Mouse (Mus musculus) neural tube, embryonic 15.5 days (tissue): ENCODE results near the gene Tmem116. TPM values are rescaled to one million over a fixed set of nuclear protein-coding genes. Genes with fewer than 3 reads are reported as not detected.

Source experiments
- ATAC-seq: fragments of 200-750 bp; cut with Nextera tagmentation; 2 replicates; pipeline ENCODE4 v1.8.0; 2017; ENCODE audit warnings: mild to moderate bottlenecking, moderate TSS enrichment, moderate library complexity; ENCODE audit not compliant: low FRiP score
- H3K27ac ChIP-seq: fragments of 300-500 bp; sonication (generic); replicated peaks from 2 replicates; pipeline ENCODE4 v1.5.1; 2015; ENCODE audit warnings: mild to moderate bottlenecking, inconsistent platforms
- H3K27me3 ChIP-seq: fragments of 300-500 bp; sonication (generic); replicated peaks from 2 replicates; pipeline ENCODE4 v1.6.1; 2015; ENCODE audit warnings: inconsistent platforms
- H3K36me3 ChIP-seq: fragments of 300-500 bp; sonication (generic); 2 replicates; pipeline ENCODE4 v1.6.1; 2015; ENCODE audit warnings: inconsistent platforms
- H3K4me1 ChIP-seq: fragments of 300-500 bp; sonication (generic); 2 replicates; pipeline ENCODE4 v1.6.1; 2015; ENCODE audit warnings: inconsistent platforms
- H3K4me2 ChIP-seq: fragments of 300-500 bp; sonication (generic); 2 replicates; pipeline ENCODE4 v1.6.1; 2015; ENCODE audit warnings: inconsistent platforms, mild to moderate bottlenecking, moderate library complexity
- H3K4me3 ChIP-seq: fragments of 300-500 bp; sonication (generic); replicated peaks from 2 replicates; pipeline ENCODE4 v1.5.1; 2015; ENCODE audit warnings: mild to moderate bottlenecking, inconsistent platforms
- H3K9ac ChIP-seq: fragments of 300-500 bp; sonication (generic); replicated peaks from 2 replicates; pipeline ENCODE4 v1.6.1; 2015; ENCODE audit warnings: mild to moderate bottlenecking, inconsistent platforms
- H3K9me3 ChIP-seq: fragments of 300-500 bp; sonication (generic); replicated peaks from 2 replicates; pipeline ENCODE4 v1.6.1; 2016; ENCODE audit warnings: inconsistent platforms
- WGBS: fragments of 180-500 bp; shearing (Covaris S2); methylation state at CpG from one replicate; pipeline ENCODE4 v1.1.7; 2015; ENCODE audit warnings: mixed read lengths; 5-methylcytosine and 5-hydroxymethylcytosine counted together
- polyA plus RNA-seq: library from polyadenylated mRNA; unstranded; fragments of >200 nt; fragmentation: Nextera tagmentation; extraction: Ambion mirVana; gene quantifications from 2 replicates; pipeline ENCODE4 v1.2.1, GENCODE M21; 2015

Gene Tmem116
- polyA plus RNA-seq, result 1.8 TPM in 2 replicates

- peak within 1 kb of the TSS; percentile 91 for H3K4me3 ChIP-seq
- peaks cover 38% of the 10 kb centered on the region for H3K4me1 ChIP-seq
- peak within 1 kb of the TSS; percentile 98 for H3K9ac ChIP-seq
- peak within 1 kb of the TSS; percentile 98 for H3K27ac ChIP-seq
- peak; percentile 43 for ATAC-seq
- H3K9me3 ChIP-seq, result no peaks in the 10 kb centered on the region
- H3K4me2 ChIP-seq, result peak within 1 kb of the TSS; percentile 81
- H3K27me3 ChIP-seq, result no peaks in the 10 kb centered on the region
- peaks cover 32% of the 10 kb centered on the region for H3K36me3 ChIP-seq
- WGBS, result under 1% methylated on average over 17 of the region's 17 CpGs
These were observed at the start of gene Tmem116 for GRCm38 (mm10) chr5:121451644-121452025. Tmem116 (plus strand) TSS chr5:121451893.

- no peaks in the 10 kb centered on the region for H3K27me3 ChIP-seq
- no peak overlapping the region for H3K4me2 ChIP-seq
- no peak for ATAC-seq
- 0 out of 2 replicates have a peak, but pooled peaks cover 2% of the 10 kb centered on the region for H3K4me1 ChIP-seq
- H3K27ac ChIP-seq, result no peak overlapping the region
- no peak overlapping the region for H3K9ac ChIP-seq
- H3K36me3 ChIP-seq, result peaks cover 52% of the 10 kb centered on the region
- no peaks in the 10 kb centered on the region for H3K9me3 ChIP-seq
- 95% methylated on average over 8 of the region's 8 CpGs for WGBS
- no peak overlapping the region for H3K4me3 ChIP-seq
These were observed 43.8 kb upstream of the Tmem116 start for GRCm38 (mm10) chr5:121407856-121408255.

- Histone ChIP-seq H3K27ac (no peak overlapping the region), H3K36me3 (peaks cover 79% of the 10 kb centered on the region), H3K27me3 (no peaks in the 10 kb centered on the region), H3K9me3 (no peaks in the 10 kb centered on the region), H3K9ac (no peak overlapping the region), H3K4me1 (no peaks in the 10 kb centered on the region), H3K4me3 (no peak overlapping the region), H3K4me2 (no peak overlapping the region)
- 95% methylated on average over 4 of the region's 4 CpGs for WGBS
- no peak for ATAC-seq
These were observed 40.7 kb upstream of the Tmem116 start for GRCm38 (mm10) chr5:121410975-121411374.

- no peak for ATAC-seq
- Histone ChIP-seq H3K27ac (no peak overlapping the region), H3K4me3 (no peak overlapping the region), H3K9me3 (no peaks in the 10 kb centered on the region), H3K27me3 (no peaks in the 10 kb centered on the region), H3K36me3 (peaks cover 97% of the 10 kb centered on the region), H3K4me1 (no peaks in the 10 kb centered on the region), H3K9ac (no peak overlapping the region), H3K4me2 (no peak overlapping the region)
- 93% methylated on average over 9 of the region's 9 CpGs for WGBS
These were observed 31.0 kb upstream of the Tmem116 start for GRCm38 (mm10) chr5:121420721-121421120.

GRCm38 (mm10) chr5:121422787-121423186 is 28.9 kb upstream of the Tmem116 start:
- 92% methylated on average over 6 of the region's 6 CpGs for WGBS
- no peak for ATAC-seq
- no peaks in the 10 kb centered on the region for H3K27me3 ChIP-seq

GRCm38 (mm10) chr5:121423297-121423696 is 28.4 kb upstream of the Tmem116 start:
- Histone ChIP-seq H3K27ac (no peak overlapping the region), H3K9me3 (no peaks in the 10 kb centered on the region), H3K4me2 (no peak overlapping the region), H3K4me1 (no peaks in the 10 kb centered on the region), H3K27me3 (no peaks in the 10 kb centered on the region), H3K9ac (no peak overlapping the region), H3K4me3 (no peak overlapping the region), H3K36me3 (peaks cover 97% of the 10 kb centered on the region)
- no peak for ATAC-seq
- 91% methylated on average over 10 of the region's 10 CpGs for WGBS

More at GRCm38 (mm10) chr5:121422787-121423186, 28.9 kb upstream of the Tmem116 start:
- H3K4me3 ChIP-seq, result no peak overlapping the region
- no peaks in the 10 kb centered on the region for H3K4me1 ChIP-seq
- H3K9me3 ChIP-seq, result no peaks in the 10 kb centered on the region
- peaks cover 97% of the 10 kb centered on the region for H3K36me3 ChIP-seq
- H3K9ac ChIP-seq, result no peak overlapping the region
- no peak overlapping the region for H3K4me2 ChIP-seq
- no peak overlapping the region for H3K27ac ChIP-seq

GRCm38 (mm10) chr5:121428954-121429353 is 22.7 kb upstream of the Tmem116 start:
- Histone ChIP-seq H3K27me3 (no peaks in the 10 kb centered on the region), H3K4me1 (no peaks in the 10 kb centered on the region), H3K36me3 (peaks cover 98% of the 10 kb centered on the region), H3K27ac (no peak overlapping the region), H3K9me3 (no peaks in the 10 kb centered on the region), H3K4me3 (no peak overlapping the region), H3K4me2 (no peak overlapping the region), H3K9ac (no peak overlapping the region)
- ATAC-seq, result no peak
- 82% methylated on average over 3 of the region's 3 CpGs for WGBS

GRCm38 (mm10) chr5:121438131-121438530 is 13.6 kb upstream of the Tmem116 start:
- WGBS, result 87% methylated on average over 5 of the region's 5 CpGs
- Histone ChIP-seq H3K36me3 (peaks cover 84% of the 10 kb centered on the region), H3K9me3 (no peaks in the 10 kb centered on the region), H3K9ac (no peak overlapping the region), H3K27ac (no peak overlapping the region), H3K4me1 (no peaks in the 10 kb centered on the region), H3K4me3 (no peak overlapping the region), H3K27me3 (no peaks in the 10 kb centered on the region), H3K4me2 (no peak overlapping the region)
- ATAC-seq, result no peak

- peaks cover 84% of the 10 kb centered on the region for H3K36me3 ChIP-seq
- no peak overlapping the region for H3K4me3 ChIP-seq
- no peaks in the 10 kb centered on the region for H3K27me3 ChIP-seq
- no peaks in the 10 kb centered on the region for H3K4me1 ChIP-seq
- no peak overlapping the region for H3K4me2 ChIP-seq
- H3K9me3 ChIP-seq, result no peaks in the 10 kb centered on the region
- no peak for ATAC-seq
- 94% methylated on average over 11 of the region's 11 CpGs for WGBS
- no peak overlapping the region for H3K27ac ChIP-seq
- H3K9ac ChIP-seq, result no peak overlapping the region
These were observed 12.9 kb upstream of the Tmem116 start for GRCm38 (mm10) chr5:121438756-121439155.

- Histone ChIP-seq H3K9ac (no peak overlapping the region), H3K4me2 (no peak overlapping the region), H3K27ac (no peak overlapping the region), H3K4me1 (no peaks in the 10 kb centered on the region), H3K4me3 (no peak overlapping the region), H3K9me3 (no peaks in the 10 kb centered on the region), H3K36me3 (peaks cover 82% of the 10 kb centered on the region), H3K27me3 (no peaks in the 10 kb centered on the region)
- ATAC-seq, result no peak
- 92% methylated on average over 3 of the region's 3 CpGs for WGBS
These were observed 8.1 kb upstream of the Tmem116 start for GRCm38 (mm10) chr5:121443548-121443947.

- H3K36me3 ChIP-seq, result peaks cover 82% of the 10 kb centered on the region
- no peaks in the 10 kb centered on the region for H3K9me3 ChIP-seq
- no peak overlapping the region for H3K4me3 ChIP-seq
- peaks cover 6% of the 10 kb centered on the region; the same call in 1 of the 2 replicates for H3K4me1 ChIP-seq
- no peak overlapping the region for H3K9ac ChIP-seq
- H3K27ac ChIP-seq, result no peak overlapping the region
- H3K4me2 ChIP-seq, result no peak overlapping the region
- no peaks in the 10 kb centered on the region for H3K27me3 ChIP-seq
- 95% methylated on average over 5 of the region's 5 CpGs for WGBS
- ATAC-seq, result no peak
These were observed 6.8 kb upstream of the Tmem116 start for GRCm38 (mm10) chr5:121444870-121445269.

- no peak overlapping the region for H3K27ac ChIP-seq
- no peak overlapping the region for H3K4me2 ChIP-seq
- no peak overlapping the region for H3K9ac ChIP-seq
- no peaks in the 10 kb centered on the region for H3K9me3 ChIP-seq
- peaks cover 29% of the 10 kb centered on the region for H3K4me1 ChIP-seq
- H3K36me3 ChIP-seq, result peaks cover 61% of the 10 kb centered on the region
- 99% methylated on average over 3 of the region's 3 CpGs for WGBS
- H3K4me3 ChIP-seq, result no peak overlapping the region
- no peaks in the 10 kb centered on the region for H3K27me3 ChIP-seq
- ATAC-seq, result no peak
These were observed 3.2 kb upstream of the Tmem116 start for GRCm38 (mm10) chr5:121448450-121448849.

- Histone ChIP-seq H3K4me2 (0 out of 2 replicates have a peak overlapping the region, but pooled peaks have one; percentile 81), H3K27me3 (no peaks in the 10 kb centered on the region), H3K4me1 (peaks cover 38% of the 10 kb centered on the region), H3K9me3 (no peaks in the 10 kb centered on the region), H3K4me3 (no peak overlapping the region), H3K27ac (no peak overlapping the region), H3K36me3 (peaks cover 46% of the 10 kb centered on the region), H3K9ac (no peak overlapping the region)
- no peak for ATAC-seq
- 75% methylated on average over 6 of the region's 6 CpGs for WGBS
These were observed 1.7 kb upstream of the Tmem116 start for GRCm38 (mm10) chr5:121449976-121450375.
